Mouse (Mus musculus) kidney, postnatal 0 days (tissue): ENCODE measurements at regions not wholly inside any gene's neighbourhood (a gene's known extent, or its start where the extent isn't known, plus 50 kb on each side); places are given as distances from the start of the nearest gene placed in this dataset.
"Not testable (repeated sequence)": the region's sequence is repeated elsewhere in the genome, so short reads cannot be mapped to it uniquely, and the experiment has no call there.

Experiments
- ATAC-seq: fragments of 200-750 bp; cut with Nextera tagmentation; replicated peaks from 2 replicates; pipeline ENCODE4 v1.8.0; 2017; ENCODE audit warnings: low read depth, moderate number of reproducible peaks, moderate TSS enrichment, moderate library complexity; ENCODE audit not compliant: low FRiP score
- DNase-seq: peaks from one replicate; pipeline ENCODE4 v3.0.0-alpha.2; 2016; ENCODE audit warnings: low spot score
- H3K27ac ChIP-seq: fragments of 300-500 bp; sonication (generic); 2 replicates; pipeline ENCODE4 v1.5.1; 2014; ENCODE audit warnings: mild to moderate bottlenecking
- H3K27me3 ChIP-seq: fragments of 300-500 bp; sonication (generic); 2 replicates; pipeline ENCODE4 v1.6.1; 2014; ENCODE audit warnings: low read length, mixed read lengths; ENCODE audit not compliant: insufficient read depth
- H3K36me3 ChIP-seq: fragments of 300-500 bp; sonication (generic); 2 replicates; pipeline ENCODE4 v1.6.1; 2014; ENCODE audit warnings: low read length, mixed read lengths; ENCODE audit not compliant: insufficient read depth
- H3K4me1 ChIP-seq: fragments of 300-500 bp; sonication (generic); replicated peaks from 2 replicates; pipeline ENCODE4 v1.6.1; 2014; ENCODE audit warnings: antibody characterized with exemption, low read length, mixed read lengths; ENCODE audit not compliant: insufficient read depth
- H3K4me2 ChIP-seq: fragments of 300-500 bp; sonication (generic); 2 replicates; pipeline ENCODE4 v1.6.1; 2014; ENCODE audit warnings: mild to moderate bottlenecking, low read length, moderate library complexity, mixed read lengths
- H3K4me3 ChIP-seq: fragments of 300-500 bp; sonication (generic); replicated peaks from 2 replicates; pipeline ENCODE4 v1.5.1; 2014; ENCODE audit warnings: low read depth, low read length
- H3K9ac ChIP-seq: fragments of 300-500 bp; sonication (generic); 2 replicates; pipeline ENCODE4 v1.6.1; 2014; ENCODE audit warnings: low read depth, low read length
- H3K9me3 ChIP-seq: fragments of 300-500 bp; sonication (generic); replicated peaks from 2 replicates; pipeline ENCODE4 v1.6.1; 2016; ENCODE audit warnings: low read length, inconsistent platforms, mixed read lengths
- CTCF ChIP-seq: IDR thresholded peaks from 2 replicates; pipeline ENCODE4 v1.5.1; 2016; ENCODE audit warnings: antibody characterized with exemption, low read depth, mild to moderate bottlenecking, moderate library complexity
- WGBS: fragments of 180-500 bp; shearing (Covaris S2); extraction: QIAGEN DNeasy Blood & Tissue Kit; methylation state at CpG from one replicate; pipeline ENCODE4 v1.1.7; 2014; 5-methylcytosine and 5-hydroxymethylcytosine counted together

DNA sequence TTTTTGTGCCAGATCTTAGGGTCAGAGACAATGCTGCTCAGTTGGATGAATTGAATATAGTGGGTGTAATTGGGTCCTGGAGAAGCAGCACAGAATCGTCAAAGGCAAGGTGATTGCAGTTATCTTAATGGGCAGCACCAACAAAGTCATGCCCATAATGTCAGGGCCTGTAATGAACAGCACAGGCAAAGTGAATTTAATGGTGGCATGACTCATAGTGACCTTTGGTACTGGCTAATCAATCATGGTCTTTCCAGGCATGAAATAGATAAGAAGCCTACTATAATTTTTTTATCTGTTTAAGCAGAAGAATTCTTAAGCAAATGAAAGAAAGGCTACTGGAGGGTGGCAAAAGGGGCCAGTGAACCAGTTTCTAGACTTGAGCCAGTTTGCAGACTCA, 498.4 kb upstream of the Ercc4 start:
- WGBS = 53% methylated on average over 1 of the region's 1 CpGs
- H3K9me3 ChIP-seq = no peaks in the 10 kb centered on the region
- no peak overlapping the region for H3K9ac ChIP-seq
- no peak overlapping the region for H3K4me2 ChIP-seq
- TF ChIP-seq CTCF = no peak
- no peaks in the 10 kb centered on the region for H3K36me3 ChIP-seq
- ATAC-seq = no peak
- no peaks in the 10 kb centered on the region for H3K4me1 ChIP-seq
- no peak for DNase-seq
- no peaks in the 10 kb centered on the region for H3K27me3 ChIP-seq
- no peak overlapping the region for H3K4me3 ChIP-seq
- H3K27ac ChIP-seq = no peak overlapping the region

DNA sequence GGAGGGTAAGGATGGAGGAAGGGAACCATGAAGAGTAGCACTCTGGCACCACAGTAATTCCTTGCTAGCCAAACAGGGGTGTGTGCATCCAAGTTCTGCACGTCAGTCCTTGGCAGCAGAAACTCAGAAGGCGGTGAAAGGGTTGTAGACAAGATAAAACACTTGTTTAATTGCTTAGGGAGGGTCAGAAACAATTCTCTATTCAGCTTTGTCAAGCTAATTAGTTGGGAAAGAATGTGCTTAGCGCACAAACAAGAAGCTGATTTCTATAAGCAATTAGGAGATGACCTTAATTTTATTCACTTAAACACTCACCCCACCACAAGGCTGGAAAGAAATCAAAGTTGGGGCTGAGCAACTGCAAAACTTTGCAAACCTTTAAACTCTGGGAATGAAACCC, 491.7 kb upstream of the Ercc4 start:
- no peaks in the 10 kb centered on the region for H3K27me3 ChIP-seq
- H3K36me3 ChIP-seq = no peaks in the 10 kb centered on the region
- H3K4me2 ChIP-seq = no peak overlapping the region
- DNase-seq (no peak), ATAC-seq (no peak)
- H3K4me3 ChIP-seq = no peak overlapping the region
- no peak for TF ChIP-seq CTCF
- no peak overlapping the region for H3K9ac ChIP-seq
- H3K9me3 ChIP-seq = no peaks in the 10 kb centered on the region
- no peaks in the 10 kb centered on the region for H3K4me1 ChIP-seq
- H3K27ac ChIP-seq = no peak overlapping the region
- whole genome bisulfite sequencing = 52% methylated on average over 3 of the region's 3 CpGs

DNA sequence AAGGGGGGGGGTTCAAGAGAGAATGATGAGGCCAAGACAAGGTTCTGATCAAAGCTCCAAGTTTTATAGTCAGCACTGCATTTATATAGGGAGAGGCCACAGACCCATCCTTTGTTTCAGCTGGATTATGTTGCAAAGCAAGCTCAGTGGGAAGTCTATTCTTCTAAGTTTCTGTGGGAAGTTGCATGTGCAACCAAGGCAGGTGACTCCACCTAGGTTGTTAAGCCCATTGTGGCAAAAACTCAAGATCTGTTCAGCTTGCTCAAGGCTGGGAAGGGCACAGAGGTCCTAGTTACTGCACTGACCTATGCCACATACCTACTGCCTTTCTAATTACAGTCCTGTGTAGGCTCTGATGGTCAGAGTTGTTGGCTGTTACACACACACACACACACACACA, 477.0 kb upstream of the Ercc4 start:
- H3K36me3 ChIP-seq = no peaks in the 10 kb centered on the region
- H3K9ac ChIP-seq = no peak overlapping the region
- TF ChIP-seq CTCF = no peak
- H3K4me1 ChIP-seq = no peaks in the 10 kb centered on the region
- DNase-seq (no peak), ATAC-seq (no peak)
- no peaks in the 10 kb centered on the region for H3K9me3 ChIP-seq
- H3K4me2 ChIP-seq = no peak overlapping the region
- no peak overlapping the region for H3K27ac ChIP-seq
- H3K27me3 ChIP-seq = no peaks in the 10 kb centered on the region
- no peak overlapping the region for H3K4me3 ChIP-seq

DNA sequence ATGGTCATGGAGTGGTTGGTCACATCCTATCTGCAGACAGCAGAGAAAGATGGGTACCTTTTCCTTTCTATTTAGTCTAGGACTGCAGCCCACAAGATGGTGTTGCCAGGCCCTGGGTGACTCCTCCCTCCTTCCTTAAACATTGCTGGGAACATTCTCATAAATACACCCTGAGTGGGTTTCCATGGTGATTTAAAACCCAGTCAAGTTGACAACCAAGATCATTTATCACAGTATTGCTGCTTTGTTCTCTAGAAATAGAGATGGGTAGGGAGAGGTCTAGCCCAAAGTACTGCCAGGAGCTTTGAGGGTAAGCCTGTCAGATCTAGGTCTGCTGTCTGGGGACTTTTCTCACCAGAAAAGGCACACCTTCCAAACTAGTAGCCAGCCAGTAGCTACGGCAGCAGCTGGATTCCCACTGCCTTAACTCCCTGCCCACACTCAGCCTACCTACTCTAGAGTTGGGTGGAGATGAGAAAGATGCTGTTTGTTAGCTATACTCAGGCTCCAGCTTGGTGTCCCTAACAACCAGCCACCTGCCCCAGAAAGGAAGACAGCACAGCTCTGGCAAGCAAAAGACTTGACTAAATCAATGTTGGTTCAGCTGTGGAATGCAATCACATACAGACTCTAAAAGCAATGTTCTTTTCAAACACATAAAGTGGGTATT, 470.4 kb upstream of the Ercc4 start:
- Histone ChIP-seq H3K9me3 (no peaks in the 10 kb centered on the region), H3K27me3 (no peaks in the 10 kb centered on the region), H3K4me3 (no peak overlapping the region), H3K27ac (no peak overlapping the region), H3K9ac (no peak overlapping the region), H3K4me1 (no peaks in the 10 kb centered on the region), H3K4me2 (no peak overlapping the region), H3K36me3 (no peaks in the 10 kb centered on the region)
- DNase-seq (no peak), ATAC-seq (no peak)
- 72% methylated on average over 1 of the region's 1 CpGs for WGBS
- no peak for TF ChIP-seq CTCF

DNA sequence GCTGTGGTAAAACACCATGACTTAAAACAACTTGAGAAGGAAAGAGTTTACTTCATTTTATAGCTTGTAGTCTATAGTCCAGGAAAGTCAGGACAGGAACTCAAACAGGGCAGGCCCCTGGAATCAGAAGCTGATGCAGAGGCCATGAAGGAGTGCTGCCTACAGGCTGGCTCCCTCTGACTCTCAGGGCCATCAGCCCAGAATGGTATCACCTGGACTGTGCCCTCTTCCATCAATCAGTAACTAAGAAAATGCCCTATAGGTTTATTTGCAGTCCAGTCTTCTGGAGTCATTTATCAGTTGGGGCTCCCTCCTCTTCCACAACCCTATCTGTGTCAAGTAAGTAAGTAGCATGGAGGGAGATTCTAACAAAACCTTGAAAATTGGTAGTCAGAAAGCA, 466.4 kb upstream of the Ercc4 start:
- Histone ChIP-seq H3K27me3 (no peaks in the 10 kb centered on the region), H3K27ac (no peak overlapping the region), H3K4me1 (no peaks in the 10 kb centered on the region), H3K4me3 (no peak overlapping the region), H3K9ac (no peak overlapping the region), H3K36me3 (no peaks in the 10 kb centered on the region), H3K9me3 (no peaks in the 10 kb centered on the region), H3K4me2 (no peak overlapping the region)
- ATAC-seq (no peak), DNase-seq (no peak)
- TF ChIP-seq CTCF = no peak

DNA sequence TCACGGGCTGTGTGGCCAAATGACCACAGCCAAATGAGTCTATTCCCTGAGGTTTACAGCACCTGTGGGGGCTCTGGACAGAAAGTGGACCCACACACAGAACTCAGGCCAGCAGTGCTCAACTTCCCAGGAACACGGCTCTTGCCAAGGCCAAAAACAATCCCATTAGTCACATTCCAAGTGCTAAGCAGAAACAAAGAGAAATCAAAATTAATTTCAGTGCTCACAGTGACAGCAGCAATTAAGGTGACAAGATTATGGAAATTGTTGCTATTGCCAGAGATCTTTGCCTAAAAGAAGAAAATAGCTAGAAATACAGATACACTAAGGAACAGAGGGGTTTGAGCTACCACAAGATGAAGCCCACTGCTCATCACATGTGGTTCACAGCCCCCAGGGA, 464.9 kb upstream of the Ercc4 start:
- Histone ChIP-seq H3K9ac (no peak overlapping the region), H3K9me3 (no peaks in the 10 kb centered on the region), H3K27ac (no peak overlapping the region), H3K4me2 (no peak overlapping the region), H3K4me1 (no peaks in the 10 kb centered on the region), H3K27me3 (no peaks in the 10 kb centered on the region), H3K36me3 (no peaks in the 10 kb centered on the region), H3K4me3 (no peak overlapping the region)
- DNase-seq = no peak
- no peak for ATAC-seq
- TF ChIP-seq CTCF = no peak
- 24% methylated on average over 2 of the region's 2 CpGs for WGBS

DNA sequence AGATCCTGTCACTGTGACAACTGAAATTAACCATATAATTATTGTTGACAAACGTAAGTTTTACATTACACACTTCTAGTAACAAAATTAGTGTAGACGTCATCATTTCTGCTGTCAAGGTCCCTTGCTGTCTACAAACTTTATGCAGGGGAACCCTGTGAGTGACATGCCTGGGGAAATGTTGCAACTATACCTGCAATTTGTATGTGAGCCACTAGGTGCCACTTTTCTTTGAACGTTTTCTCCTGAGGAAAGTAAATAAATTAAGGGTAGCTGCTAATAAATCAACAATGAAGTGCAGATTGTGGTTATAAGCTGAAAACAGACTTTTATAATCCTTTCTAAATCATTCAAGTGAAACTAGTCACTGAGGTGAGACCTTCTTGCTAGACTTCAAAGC, 457.3 kb upstream of the Ercc4 start:
- 78% methylated on average over 3 of the region's 3 CpGs for WGBS
- H3K4me2 ChIP-seq = no peak overlapping the region
- ATAC-seq = no peak
- no peaks in the 10 kb centered on the region for H3K27me3 ChIP-seq
- H3K4me1 ChIP-seq = no peaks in the 10 kb centered on the region
- TF ChIP-seq CTCF = 0 out of 2 replicates have a peak, but pooled peaks have one; percentile 9
- DNase-seq = no peak
- no peak overlapping the region for H3K9ac ChIP-seq
- H3K27ac ChIP-seq = no peak overlapping the region
- no peaks in the 10 kb centered on the region for H3K36me3 ChIP-seq
- H3K4me3 ChIP-seq = no peak overlapping the region
- no peaks in the 10 kb centered on the region for H3K9me3 ChIP-seq

DNA sequence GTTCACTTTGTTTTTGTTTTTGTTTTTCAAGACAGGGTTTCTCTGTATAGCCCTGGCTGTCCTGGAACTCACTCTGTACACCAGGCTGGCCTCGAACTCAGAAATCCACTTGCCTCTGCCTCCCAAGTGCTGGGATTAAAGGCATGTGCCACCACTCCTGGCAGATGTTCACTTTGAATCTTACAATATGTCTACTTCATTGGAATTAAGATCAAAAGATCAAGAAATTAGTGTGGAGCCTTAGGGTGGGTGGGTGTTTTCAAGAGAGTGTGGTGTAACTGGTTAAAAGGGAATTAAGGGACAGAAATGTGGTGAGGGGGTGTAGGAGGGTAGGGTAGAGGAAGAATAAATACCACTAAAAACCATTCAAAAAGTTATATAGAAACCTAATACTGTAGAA, 435.8 kb upstream of the Ercc4 start:
- not testable (repeated sequence) for H3K27me3 ChIP-seq, H3K4me1 ChIP-seq, H3K27ac ChIP-seq, H3K4me3 ChIP-seq, DNase-seq, ATAC-seq, H3K4me2 ChIP-seq, H3K36me3 ChIP-seq, H3K9ac ChIP-seq, H3K9me3 ChIP-seq
- WGBS = 85% methylated on average over 1 of the region's 1 CpGs
